Mouse (Mus musculus) liver, embryonic 14.5 days (tissue): ENCODE data around the gene Ajap1. TPM values are rescaled to one million over a fixed set of nuclear protein-coding genes. Genes with fewer than 3 reads are reported as not detected.

ENCODE experiments used
- ATAC-seq: fragments of 200-750 bp; cut with Nextera tagmentation; 2 replicates; pipeline ENCODE4 v1.8.0; 2017; ENCODE audit warnings: moderate number of reproducible peaks, mild to moderate bottlenecking, moderate library complexity; ENCODE audit not compliant: insufficient read depth
- DNase-seq, 3 experiments: peaks; one replicate each; pipeline ENCODE4 v3.0.0-alpha.2; 2012 to 2013; ENCODE audit warnings: low read depth in 3 of 3, low spot score in 3 of 3
- H3K27ac ChIP-seq: fragments of 300-500 bp; sonication (generic); 2 replicates; pipeline ENCODE4 v1.5.1; 2014; ENCODE audit warnings: moderate library complexity, mild to moderate bottlenecking, control low read depth, inconsistent platforms
- H3K27me3 ChIP-seq: fragments of 300-500 bp; sonication (generic); 2 replicates; pipeline ENCODE4 v1.6.1; 2014; ENCODE audit warnings: mild to moderate bottlenecking, low read length, moderate library complexity; ENCODE audit not compliant: control insufficient read depth, insufficient read depth
- H3K36me3 ChIP-seq: fragments of 300-500 bp; sonication (generic); replicated peaks from 2 replicates; pipeline ENCODE4 v1.6.1; 2014; ENCODE audit warnings: low read depth; ENCODE audit not compliant: control insufficient read depth, insufficient read depth
- H3K4me1 ChIP-seq, 2 experiments: fragments of 200-500 bp in 1 of 2; fragments of 300-500 bp in 1 of 2; sonication (generic) in 1 of 2; replicated peaks; 2 replicates each; pipeline ENCODE4 v1.6.1; 2012 to 2014; ENCODE audit warnings: antibody characterized with exemption in 1 of 2, inconsistent platforms in 1 of 2, low read length in 1 of 2; ENCODE audit not compliant: control insufficient read depth in 2 of 2, insufficient read depth in 2 of 2
- H3K4me2 ChIP-seq: fragments of 300-500 bp; sonication (generic); 2 replicates; pipeline ENCODE4 v1.6.1; 2014; ENCODE audit warnings: low read depth, mild to moderate bottlenecking, control low read depth, moderate library complexity
- H3K4me3 ChIP-seq, 2 experiments: fragments of 200-500 bp in 1 of 2; fragments of 300-500 bp in 1 of 2; sonication (generic) in 1 of 2; 2 replicates each; pipeline ENCODE4 v1.5.1; 2012 to 2014; ENCODE audit warnings: low read depth in 2 of 2, low read length in 2 of 2, mild to moderate bottlenecking in 2 of 2, control low read depth in 1 of 2, inconsistent platforms in 1 of 2, moderate library complexity in 1 of 2; ENCODE audit not compliant: insufficient read depth in 1 of 2
- H3K9ac ChIP-seq: fragments of 300-500 bp; sonication (generic); replicated peaks from 2 replicates; pipeline ENCODE4 v1.6.1; 2014; ENCODE audit warnings: mild to moderate bottlenecking, control low read depth, moderate library complexity
- H3K9me3 ChIP-seq: fragments of 300-500 bp; sonication (generic); 2 replicates; pipeline ENCODE4 v1.6.1; 2016; ENCODE audit warnings: low read length, mixed read lengths; ENCODE audit not compliant: control insufficient read depth
- CTCF ChIP-seq: IDR thresholded peaks from 2 replicates; pipeline ENCODE4 v1.5.1; 2016; ENCODE audit warnings: antibody characterized with exemption, low read depth, control low read depth
- EP300 ChIP-seq: IDR thresholded peaks from 2 replicates; pipeline ENCODE4 v1.6.1; 2016; ENCODE audit warnings: antibody characterized with exemption, low read depth
- WGBS: fragments of 180-500 bp; shearing (Covaris S2); extraction: QIAGEN DNeasy Blood & Tissue Kit; methylation state at CpG from one replicate; pipeline ENCODE4 v1.1.7; 2014; ENCODE audit not compliant: insufficient replicate concordance; 5-methylcytosine and 5-hydroxymethylcytosine counted together
- polyA plus RNA-seq, 2 experiments: library from polyadenylated mRNA; depleted of rRNA in 1 of 2; stranded (reverse) in 1 of 2; unstranded in 1 of 2; fragments of >200 nt; fragmentation: Nextera tagmentation in 1 of 2; extraction: Ambion mirVana in 1 of 2; gene quantifications; 2 replicates each; pipeline versions ENCODE4 v1.2.1 to v1.2.3; 2012 to 2014

Gene Ajap1
- polyA plus RNA-seq, 2 experiments, result 0.17 to 0.22 TPM

DNA sequence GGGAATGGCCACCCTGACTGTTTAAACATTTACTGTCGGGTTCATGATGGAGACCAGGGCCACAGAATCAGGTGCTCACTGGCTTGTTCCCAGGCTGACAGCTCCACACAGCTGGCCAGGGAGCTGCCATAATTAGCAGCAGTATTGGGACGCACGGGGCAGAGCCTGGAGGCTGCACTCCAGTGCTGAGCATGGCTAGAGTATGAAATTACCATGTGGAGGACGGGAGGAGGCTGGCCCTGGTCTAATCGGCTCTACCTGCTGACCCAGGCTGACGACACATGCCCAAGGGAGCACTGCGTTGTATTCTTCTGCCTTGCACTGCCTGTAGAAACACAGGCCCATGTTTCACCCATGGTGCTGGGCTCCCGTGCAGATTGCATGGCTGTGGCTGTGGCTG is 6.5 kb upstream of the Ajap1 start:
- TF ChIP-seq CTCF (no peak), EP300 (no peak)
- Histone ChIP-seq H3K4me3 (no peak overlapping the region), H3K36me3 (no peaks in the 10 kb centered on the region), H3K4me1 (no peaks in the 10 kb centered on the region), H3K9me3 (no peaks in the 10 kb centered on the region), H3K4me2 (no peak overlapping the region), H3K9ac (no peak overlapping the region), H3K27me3 (peaks cover 3% of the 10 kb centered on the region), H3K27ac (no peak overlapping the region)
- WGBS, result 65% methylated on average over 8 of the region's 8 CpGs
- DNase-seq, result no peak
- ATAC-seq, result no peak

DNA sequence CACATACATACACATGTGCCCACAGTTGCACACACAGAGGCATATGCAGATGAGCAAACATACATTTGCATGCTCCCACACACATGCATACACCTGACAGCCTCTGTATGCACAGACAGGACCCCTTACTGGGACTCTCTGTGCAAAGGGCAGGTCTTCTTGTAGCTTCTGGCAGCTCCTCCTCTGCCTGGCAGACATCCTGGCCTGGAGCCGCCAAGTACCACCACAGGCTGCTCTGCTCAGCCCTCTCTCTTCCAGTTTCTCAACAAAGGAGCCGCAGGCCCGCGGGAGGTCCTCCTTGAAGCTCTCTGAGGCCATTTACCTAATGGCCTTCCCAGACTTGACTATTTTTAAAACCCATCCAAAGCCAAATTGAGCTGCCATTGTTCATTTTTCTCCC is 3.3 kb upstream of the Ajap1 start:
- Histone ChIP-seq H3K4me2 (no peak overlapping the region), H3K27ac (no peak overlapping the region), H3K36me3 (no peaks in the 10 kb centered on the region), H3K27me3 (peaks cover 35% of the 10 kb centered on the region), H3K9ac (no peak overlapping the region), H3K4me3 (no peak overlapping the region), H3K9me3 (no peaks in the 10 kb centered on the region), H3K4me1 (no peaks in the 10 kb centered on the region)
- TF ChIP-seq CTCF (no peak), EP300 (no peak)
- DNase-seq (no peak), ATAC-seq (no peak)
- 50% methylated on average over 4 of the region's 4 CpGs for WGBS

DNA sequence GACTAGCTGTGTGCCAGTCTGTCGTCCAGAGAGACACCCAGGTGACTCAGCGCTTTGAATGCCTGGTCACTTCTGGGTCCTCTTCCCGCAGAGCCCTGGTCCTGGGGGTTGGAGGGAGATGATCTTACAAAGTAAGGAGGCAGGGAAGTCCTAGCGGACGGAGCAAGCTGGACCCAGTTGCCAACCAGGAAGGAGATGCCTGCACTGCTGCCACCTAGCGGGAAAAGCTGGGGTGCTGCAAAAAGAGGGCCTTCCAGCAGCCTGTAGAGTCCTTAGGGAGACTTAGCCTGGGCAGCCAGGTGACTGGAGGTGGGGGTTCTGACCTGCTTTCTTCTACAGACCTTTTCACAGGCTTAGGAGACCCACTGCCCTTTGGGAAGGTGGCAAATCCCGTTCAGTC is 1.8 kb upstream of the Ajap1 start:
- ATAC-seq, result no peak

DNA sequence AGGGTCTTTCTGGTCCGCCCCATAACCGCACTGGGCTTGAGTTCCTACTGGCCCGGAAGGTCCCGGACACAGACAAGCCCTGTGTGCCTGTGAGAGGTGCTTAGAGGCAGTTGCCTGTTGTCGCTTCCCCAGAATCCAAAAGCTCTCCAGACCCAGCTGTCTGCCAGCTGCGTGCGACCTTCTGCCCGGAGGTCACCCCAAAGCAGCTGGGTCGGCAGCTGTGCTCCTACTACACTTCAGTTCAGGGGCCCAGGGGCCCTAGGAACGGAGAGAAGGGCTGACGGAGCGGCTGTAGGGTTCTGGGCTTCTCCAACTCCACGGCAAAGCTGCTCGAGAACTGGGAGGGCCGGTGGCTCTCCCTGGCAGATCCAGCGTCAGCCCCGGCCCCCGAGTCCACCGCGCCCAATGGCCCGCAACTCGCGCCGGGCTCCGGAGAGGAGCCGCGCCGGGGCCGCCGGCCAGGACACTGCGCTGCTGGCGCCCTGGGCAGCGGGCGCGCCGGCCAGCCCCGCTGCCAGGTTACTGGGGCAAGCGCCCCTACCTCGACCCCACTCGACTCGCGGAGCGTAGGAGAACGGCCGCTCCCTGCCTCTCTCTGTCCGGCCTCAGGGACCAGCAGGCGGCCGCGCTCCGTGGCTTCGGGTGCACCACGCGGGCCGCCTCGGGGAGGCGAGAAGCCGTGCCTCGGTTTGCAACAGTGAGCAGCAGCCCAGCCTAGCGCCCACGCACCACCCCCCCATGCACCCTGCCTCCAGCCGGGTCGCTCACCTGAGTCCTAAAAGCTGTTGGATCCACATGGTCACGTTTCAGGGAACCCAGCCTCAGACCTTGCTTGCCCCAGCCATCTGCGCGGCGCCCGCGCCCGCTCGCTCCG is 1.0 kb downstream of the Ajap1 start:
- DNase-seq (no peak), ATAC-seq (no peak)
- Histone ChIP-seq H3K27ac (no peak overlapping the region), H3K4me1 (no peaks in the 10 kb centered on the region), H3K27me3 (peaks cover 46% of the 10 kb centered on the region), H3K36me3 (no peaks in the 10 kb centered on the region), H3K4me2 (0 out of 2 replicates have a peak overlapping the region, but pooled peaks have one; percentile 8), H3K9me3 (no peaks in the 10 kb centered on the region), H3K9ac (no peak overlapping the region), H3K4me3 (no peak overlapping the region)
- TF ChIP-seq CTCF (no peak), EP300 (no peak)
- WGBS, result 4% methylated on average over 53 of the region's 71 CpGs

More for the DNA sequence above, 1.8 kb upstream of the Ajap1 start:
- no peaks in the 10 kb centered on the region for H3K36me3 ChIP-seq
- peaks cover 46% of the 10 kb centered on the region for H3K27me3 ChIP-seq
- H3K9ac ChIP-seq, result no peak overlapping the region
- H3K4me1 ChIP-seq, result no peaks in the 10 kb centered on the region
- no peaks in the 10 kb centered on the region for H3K9me3 ChIP-seq
- no peak overlapping the region for H3K4me2 ChIP-seq
- H3K27ac ChIP-seq, result no peak overlapping the region
- TF ChIP-seq CTCF, result peak; percentile 68
- TF ChIP-seq EP300, result no peak
- DNase-seq, result no peak
- WGBS, result 2% methylated on average over 7 of the region's 7 CpGs
- H3K4me3 ChIP-seq, result no peak overlapping the region

DNA sequence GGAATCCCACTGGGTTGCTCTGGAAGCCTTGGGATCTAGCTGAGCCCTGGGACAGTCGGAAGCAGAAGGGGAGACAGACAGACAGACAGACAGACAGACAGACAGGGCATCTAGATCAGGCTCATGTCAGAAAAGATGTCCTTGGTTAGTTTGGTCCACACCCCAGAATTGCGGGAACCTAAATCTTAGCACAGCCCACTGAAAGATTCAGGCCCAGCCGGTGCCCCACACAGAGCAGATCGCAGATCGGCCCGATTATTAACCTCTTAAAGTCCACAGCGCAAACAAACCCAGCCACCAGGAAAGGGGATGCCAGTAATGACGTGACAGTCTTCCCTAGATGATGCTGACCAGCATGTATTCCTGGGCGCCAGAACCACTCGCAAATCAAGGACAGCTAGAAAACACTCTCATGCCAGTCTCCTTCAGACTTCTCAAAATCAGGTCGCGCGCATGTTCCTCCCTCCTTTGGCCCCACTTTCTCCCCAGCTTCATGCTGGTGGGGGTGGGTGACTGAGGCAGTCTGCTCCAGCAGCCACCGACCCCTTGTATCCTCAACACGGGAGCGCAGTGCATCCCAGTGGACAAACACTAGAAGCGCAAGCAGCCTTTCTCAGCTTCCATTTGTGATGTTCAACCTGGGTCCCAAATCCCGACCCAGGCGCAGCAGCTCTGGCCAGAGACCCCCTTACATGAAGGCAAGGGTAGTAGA is 1.9 kb downstream of the Ajap1 start:
- H3K9me3 ChIP-seq, result no peaks in the 10 kb centered on the region
- no peaks in the 10 kb centered on the region for H3K4me1 ChIP-seq
- DNase-seq, result no peak
- H3K27me3 ChIP-seq, result peaks cover 46% of the 10 kb centered on the region
- H3K27ac ChIP-seq, result no peak overlapping the region
- no peaks in the 10 kb centered on the region for H3K36me3 ChIP-seq
- H3K4me3 ChIP-seq, result no peak overlapping the region
- no peak overlapping the region for H3K4me2 ChIP-seq
- no peak for TF ChIP-seq EP300
- peak; percentile 40; the same call in 1 of the 2 replicates for TF ChIP-seq CTCF
- no peak for ATAC-seq
- WGBS, result 6% methylated on average over 19 of the region's 19 CpGs
- H3K9ac ChIP-seq, result no peak overlapping the region
